Mouse (Mus musculus) yolk sac, embryonic 10.5 days (tissue): ENCODE measurements around the gene Anks1.
A peak's percentile ranks its signal among the peaks of the same experiment; 100 is the strongest.
"Not testable (repeated sequence)": the region's sequence is repeated elsewhere in the genome, so short reads cannot be mapped to it uniquely, and the experiment has no call there.

Experiments
- DNase-seq: peaks from one replicate; pipeline ENCODE4 v3.0.0-alpha.2; 2017; ENCODE audit warnings: low spot score

The Anks1 gene

GRCm38 (mm10) chr17:27966508-27967021 is 57.5 kb downstream of the Anks1 start:
- no peak for DNase-seq

DNA sequence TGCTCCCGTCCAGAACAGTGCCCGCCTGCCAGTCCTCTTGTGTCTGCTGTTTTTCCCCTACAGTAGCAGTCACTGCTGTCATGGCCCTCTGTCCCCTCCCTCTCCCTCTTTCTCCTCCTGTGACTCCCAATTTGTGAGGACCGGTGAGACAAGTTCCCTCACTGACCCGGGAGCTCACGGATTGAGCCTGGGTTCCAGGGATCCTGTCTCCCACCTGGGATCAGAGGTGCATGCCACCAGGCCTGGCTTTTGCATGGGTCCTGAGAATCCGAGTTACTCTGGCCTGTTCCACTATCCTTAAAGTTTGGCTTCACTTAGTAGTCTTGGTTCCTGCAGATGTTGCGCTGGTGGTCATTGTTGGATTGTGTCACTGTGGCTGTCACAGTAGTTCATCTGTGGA is 58.4 kb downstream of the Anks1 start:
- no peak for DNase-seq

DNA sequence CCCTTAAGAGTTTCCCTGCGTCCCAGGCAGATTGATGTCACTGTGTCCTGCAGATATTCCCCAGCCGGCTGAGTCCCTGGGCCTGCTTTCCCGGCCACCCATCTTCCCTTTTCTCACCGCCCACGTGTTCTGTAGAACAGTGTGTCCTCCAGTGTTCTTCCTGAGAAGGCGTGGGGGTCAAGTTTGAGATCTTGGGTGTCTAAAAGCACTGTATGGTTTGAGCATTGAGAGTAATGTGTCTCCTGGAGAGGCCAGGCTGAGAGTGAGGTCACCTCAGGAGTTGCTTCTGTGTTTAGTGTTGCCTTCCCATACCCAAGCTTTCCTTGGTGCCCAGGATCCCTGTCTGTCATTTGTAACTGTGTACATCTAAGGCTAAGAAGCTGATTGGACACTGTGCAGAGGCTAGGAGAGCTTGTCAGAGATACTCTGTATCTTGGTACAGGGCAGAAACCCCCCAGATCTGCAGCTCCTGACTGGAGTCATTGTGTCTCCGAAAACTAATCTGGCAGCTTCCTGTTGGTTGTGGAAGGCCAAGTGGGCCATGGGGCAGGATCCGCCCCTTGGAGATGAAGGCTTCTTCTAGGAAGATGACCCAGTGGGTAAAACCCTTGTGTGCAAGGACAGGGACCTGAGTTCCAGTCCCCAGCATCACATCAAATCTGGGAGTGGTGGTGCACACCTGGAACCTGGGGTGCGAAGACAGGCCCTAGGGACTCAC is 59.1 kb downstream of the Anks1 start:
- no peak for DNase-seq

GRCm38 (mm10) chr17:27968903-27969302 is 59.8 kb downstream of the Anks1 start:
- no peak for DNase-seq

DNA sequence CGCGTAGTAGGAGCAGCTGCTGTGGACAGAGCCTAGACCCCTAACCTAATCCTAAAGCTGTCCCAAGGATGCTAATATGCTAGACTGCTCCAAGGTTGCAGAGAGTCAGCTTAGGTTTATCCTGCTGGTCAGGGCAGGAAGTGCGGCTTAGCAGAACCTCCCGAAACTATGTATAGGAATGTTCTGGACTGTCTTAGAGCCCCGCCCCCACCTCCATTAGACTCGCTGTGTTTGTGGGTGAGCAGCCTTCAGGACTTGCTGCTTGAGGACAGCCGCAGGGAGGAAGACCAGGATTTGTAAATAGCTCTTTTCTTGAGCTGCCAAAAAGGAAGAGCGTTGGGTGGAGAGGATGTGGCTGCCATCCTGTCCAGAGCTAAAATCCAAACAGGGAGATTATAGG is 60.3 kb downstream of the Anks1 start:
- no peak for DNase-seq

DNA sequence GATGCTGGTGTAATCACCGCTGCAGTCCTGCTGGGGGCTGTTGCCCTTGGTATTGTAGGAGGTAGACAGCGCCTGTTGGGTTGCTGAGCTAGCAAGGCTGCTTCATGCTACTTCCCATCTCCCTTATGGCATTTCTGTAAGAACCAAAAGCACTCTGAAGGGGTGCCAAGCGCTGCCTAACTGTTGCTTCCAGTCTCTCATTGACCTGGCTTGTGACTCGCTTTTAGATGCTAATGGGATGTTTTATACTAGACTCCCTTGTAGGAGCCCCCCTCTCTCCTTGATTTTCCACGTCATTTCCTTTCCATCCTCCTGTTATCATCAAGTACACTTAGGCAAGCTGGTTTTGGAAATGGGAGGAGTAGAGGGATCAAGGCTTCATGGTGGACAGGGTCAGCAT is 60.8 kb downstream of the Anks1 start:
- DNase-seq: no peak

GRCm38 (mm10) chr17:27970305-27970704 is 61.2 kb downstream of the Anks1 start:
- no peak for DNase-seq

DNA sequence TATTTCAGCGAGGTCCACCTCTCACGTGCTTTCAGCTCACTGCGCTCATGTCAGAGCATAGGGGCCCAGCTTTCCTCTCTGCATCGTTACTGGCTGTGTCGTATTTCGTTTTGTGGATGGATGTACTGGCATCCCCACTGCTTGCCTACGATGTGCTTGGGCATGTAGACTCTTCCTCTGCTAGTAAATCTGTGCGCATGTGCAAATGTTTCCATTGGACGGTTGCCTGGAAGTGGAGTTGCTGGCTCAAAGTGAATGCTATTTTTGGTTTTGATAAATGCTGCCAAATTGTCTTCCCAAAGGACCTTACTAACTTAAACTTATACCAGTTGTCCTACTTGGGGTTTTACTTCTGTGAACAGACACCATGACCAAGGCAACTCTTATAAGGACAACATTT is 62.4 kb downstream of the Anks1 start:
- no peak for DNase-seq

DNA sequence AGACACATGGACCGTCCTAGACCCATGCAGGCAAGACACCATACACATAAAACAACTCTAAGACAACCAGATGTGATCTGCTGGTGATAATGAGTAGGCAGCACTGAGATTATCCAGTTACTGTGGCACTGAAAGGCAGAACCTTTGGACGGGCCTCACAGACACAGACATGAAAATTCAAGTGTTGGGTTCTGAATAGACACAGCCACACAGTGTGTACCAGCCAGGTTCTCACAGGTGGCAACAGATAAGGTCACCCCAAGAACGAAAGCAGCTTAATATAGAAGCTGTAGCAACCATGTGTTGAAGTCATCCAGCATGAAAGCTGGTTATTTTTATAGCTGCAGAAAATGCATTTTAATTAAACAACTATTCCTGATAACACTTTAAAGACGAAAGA is 64.2 kb downstream of the Anks1 start:
- no peak for DNase-seq

DNA sequence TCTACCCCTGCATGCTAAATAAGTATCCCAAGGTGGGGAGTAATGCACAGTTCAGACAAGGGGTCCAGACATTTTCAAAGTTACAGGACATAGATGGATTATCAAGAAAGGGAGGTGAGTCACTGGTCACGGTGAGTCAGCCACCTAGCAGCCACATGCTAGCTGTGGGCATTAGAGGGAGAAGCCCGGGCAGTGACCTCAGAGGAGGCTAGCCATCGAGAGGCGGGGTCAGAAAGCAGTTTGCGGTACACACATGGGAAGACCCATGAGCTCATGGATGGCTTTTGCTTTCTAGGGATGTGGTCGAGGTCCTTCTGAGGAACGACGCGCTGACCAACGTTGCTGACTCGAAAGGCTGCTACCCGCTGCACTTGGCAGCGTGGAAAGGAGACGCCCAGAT is 67.2 kb downstream of the Anks1 start:
- no peak for DNase-seq

DNA sequence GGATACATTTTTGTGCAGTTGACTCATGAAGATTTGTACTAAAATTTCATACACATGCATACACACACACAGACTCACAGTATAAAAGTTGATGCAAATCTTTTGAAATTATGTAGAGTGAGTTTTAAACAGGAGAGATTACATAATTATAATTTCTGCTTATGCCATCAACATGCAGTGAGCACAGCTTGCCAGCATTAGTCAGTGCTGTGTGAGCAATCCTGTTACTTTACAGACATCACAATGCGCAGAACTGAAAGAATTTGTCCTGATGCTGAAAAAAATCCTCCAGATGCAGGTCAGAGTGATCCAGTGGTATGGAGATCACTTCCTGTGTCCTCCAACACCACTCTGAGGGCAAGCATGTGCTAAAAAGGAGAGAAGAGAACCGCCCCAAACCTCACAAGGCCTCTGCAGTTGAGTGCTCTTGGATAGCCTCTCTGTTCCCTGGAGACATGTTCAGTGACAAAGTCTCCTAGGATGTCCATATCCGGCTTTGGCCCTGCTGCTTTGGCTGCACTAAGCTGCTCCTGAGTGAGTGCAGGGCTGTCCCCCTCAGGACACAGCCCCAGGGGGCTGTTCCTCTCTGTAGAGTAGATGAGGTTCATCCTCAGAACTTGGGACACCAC is 68.0 kb downstream of the Anks1 start:
- no peak for DNase-seq

- no peak for DNase-seq
Measured at GRCm38 (mm10) chr17:27980391-27980955, 71.4 kb downstream of the Anks1 start.

DNA sequence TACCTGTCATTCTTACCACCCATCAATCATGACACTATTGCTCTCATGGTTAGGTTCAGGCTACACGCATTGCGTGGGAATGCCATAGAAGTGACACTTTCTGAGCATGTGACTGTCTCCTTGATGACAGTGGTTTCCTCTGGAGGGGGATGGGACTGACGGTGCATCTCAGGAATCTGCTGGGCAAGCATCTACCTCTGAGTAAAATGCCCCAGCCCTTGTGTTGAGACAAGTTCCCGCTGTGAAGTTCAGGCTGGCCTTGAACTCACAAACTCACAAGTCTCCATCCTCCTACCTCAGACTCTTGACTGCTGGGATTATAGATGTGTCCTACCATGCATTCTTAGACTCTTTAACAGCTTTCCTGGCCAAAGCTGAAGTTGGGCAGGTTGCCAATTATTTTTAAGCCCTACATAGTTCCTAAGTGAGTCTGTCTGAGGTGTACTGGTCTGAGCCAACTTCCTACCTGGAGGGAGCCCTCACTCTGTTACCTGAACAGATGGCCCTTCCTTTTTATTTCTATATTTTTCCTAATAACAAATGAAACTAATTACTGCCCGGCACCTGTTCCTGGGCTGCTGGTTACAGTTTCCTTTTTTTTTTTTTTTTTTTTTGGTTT is 72.5 kb downstream of the Anks1 start:
- peak; percentile 60 for DNase-seq

- not testable (repeated sequence) for DNase-seq
Measured at GRCm38 (mm10) chr17:27982070-27982457, 73.0 kb downstream of the Anks1 start.

- DNase-seq: no peak
Measured at GRCm38 (mm10) chr17:27982712-27983266, 73.7 kb downstream of the Anks1 start.

DNA sequence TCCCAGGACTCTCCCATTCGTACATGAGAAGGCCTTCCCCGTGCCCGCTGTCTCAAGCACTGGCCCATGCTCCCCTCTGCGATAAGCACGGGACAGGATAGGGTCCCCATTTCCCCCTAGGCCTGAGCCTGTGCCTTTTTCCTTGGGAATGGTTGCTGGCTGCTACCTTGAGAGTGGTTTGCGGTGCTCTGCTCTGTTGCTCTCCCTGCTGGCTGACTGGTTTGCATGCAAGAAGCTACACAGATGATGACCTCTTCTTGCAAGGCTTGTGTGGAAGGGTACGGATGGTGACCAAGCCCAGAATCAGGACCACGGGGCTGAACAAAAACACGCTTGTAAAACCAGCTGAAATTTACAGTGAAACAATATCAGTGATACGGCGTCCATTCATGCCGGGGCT is 75.3 kb downstream of the Anks1 start:
- no peak for DNase-seq

GRCm38 (mm10) chr17:27986106-27986505 is 77.0 kb downstream of the Anks1 start:
- no peak for DNase-seq

GRCm38 (mm10) chr17:27989807-27990542 is 80.9 kb downstream of the Anks1 start:
- DNase-seq: peak; percentile 69

GRCm38 (mm10) chr17:27994001-27994944 is 85.2 kb downstream of the Anks1 start:
- DNase-seq: peak; percentile 15

DNA sequence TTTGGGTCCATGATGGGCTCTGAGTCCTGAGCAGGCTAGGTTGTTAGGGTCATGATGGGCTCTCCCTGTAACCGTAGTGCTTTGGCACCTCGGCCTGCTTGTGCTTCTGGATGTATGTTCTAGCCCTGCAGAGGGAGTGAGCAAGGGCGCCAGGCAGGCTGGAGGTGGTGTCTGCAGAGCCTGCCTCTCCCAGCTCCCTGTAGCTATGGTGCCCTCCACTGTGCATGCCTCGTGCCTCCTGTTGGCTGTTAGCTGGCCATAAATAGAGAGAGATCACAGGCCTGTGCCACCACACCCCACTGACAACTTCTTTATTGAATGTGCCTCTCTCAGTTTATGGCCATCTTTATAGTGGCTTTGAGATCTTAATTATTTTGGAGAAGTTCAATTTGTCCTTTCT is 87.2 kb downstream of the Anks1 start:
- no peak for DNase-seq

- no peak for DNase-seq
Measured at GRCm38 (mm10) chr17:27997212-27997611, 88.1 kb downstream of the Anks1 start.
